ENCODE assay signal across 8 mouse cellular contexts in genomic region chr13:14065028-14065380, GRCm38 (mm10). TPM values are rescaled to one million over a fixed set of nuclear protein-coding genes. Genes with fewer than 3 reads are reported as not detected.
DNase-seq lines count a peak whose midpoint lies in the region; ATAC-seq and TF ChIP-seq lines count a peak whose summit lies in the region.

No protein-coding gene starts in this region.

- H3K4me1 ChIP-seq in heart, embryonic 11.5 days (ENCODE audit: control insufficient read depth, insufficient read depth, low read length): peaks cover 3% of the 10 kb centered on the region
- peaks cover 41% of the 10 kb centered on the region for H3K4me1 ChIP-seq in E14TG2a.4 (replicated peaks; ENCODE audit: low read depth, low read length)
- peaks cover 44% of the 10 kb centered on the region for H3K4me1 ChIP-seq in forebrain, embryonic 15.5 days
- peaks cover 13% of the 10 kb centered on the region for H3K4me1 ChIP-seq in liver, postnatal 0 days (ENCODE audit: insufficient read depth)

- H3K36me3 ChIP-seq in heart, embryonic 11.5 days (ENCODE audit: control insufficient read depth, insufficient read depth, low read length): no peaks in the 10 kb centered on the region
- peaks cover 36% of the 10 kb centered on the region for H3K36me3 ChIP-seq in E14TG2a.4 (ENCODE audit: insufficient read depth, low read length)
- peaks cover 7% of the 10 kb centered on the region; the same call in 1 of the 2 replicates for H3K36me3 ChIP-seq in forebrain, embryonic 15.5 days
- H3K36me3 ChIP-seq in liver, postnatal 0 days (replicated peaks; ENCODE audit: insufficient read depth, low read length): no peaks in the 10 kb centered on the region; the same call in 1 of the 2 replicates

- peak overlapping the region; percentile 99 for H3K9ac ChIP-seq in heart, embryonic 11.5 days (ENCODE audit: low read depth, low read length)
- peak overlapping the region; percentile 92 for H3K9ac ChIP-seq in forebrain, embryonic 15.5 days (replicated peaks)
- H3K9ac ChIP-seq in liver, postnatal 0 days (replicated peaks): peak overlapping the region; percentile 98

- intact Hi-C loops in heart, postnatal 36 days (cut with DNase I): loop anchor here (10.0 kb wide), 1 partner anchor 550 kb away; the partner anchor contains the start of genes Mrpl32 and Psma2

- H3K4me3 ChIP-seq in heart, embryonic 11.5 days (ENCODE audit: low read depth, low read length): peak overlapping the region; percentile 93
- H3K4me3 ChIP-seq in E14TG2a.4 (replicated peaks; ENCODE audit: low read length): peak overlapping the region; percentile 95
- peak overlapping the region; percentile 78 for H3K4me3 ChIP-seq in forebrain, embryonic 15.5 days
- H3K4me3 ChIP-seq in liver, postnatal 0 days (ENCODE audit: low read depth, low read length): peak overlapping the region; percentile 95

- H3K9me3 ChIP-seq in heart, embryonic 11.5 days (replicated peaks; ENCODE audit: control insufficient read depth, low read length): no peaks in the 10 kb centered on the region
- H3K9me3 ChIP-seq in E14TG2a.4 (ENCODE audit: low read length): no peaks in the 10 kb centered on the region
- no peaks in the 10 kb centered on the region for H3K9me3 ChIP-seq in forebrain, embryonic 15.5 days
- no peaks in the 10 kb centered on the region for H3K9me3 ChIP-seq in liver, postnatal 0 days (ENCODE audit: low read length)

- TF ChIP-seq CTCF in E14TG2a.4 (conservative IDR thresholded peaks at IDR 0.05; ENCODE audit: low read length): no peak
- no peak for TF ChIP-seq CTCF in liver, postnatal 0 days (IDR thresholded peaks at IDR 0.05; ENCODE audit: low read depth)

- peak overlapping the region; percentile 82 for H3K4me2 ChIP-seq in heart, embryonic 11.5 days
- H3K4me2 ChIP-seq in forebrain, embryonic 15.5 days (replicated peaks): peak overlapping the region; percentile 64
- peak overlapping the region; percentile 78 for H3K4me2 ChIP-seq in liver, postnatal 0 days (ENCODE audit: low read depth, low read length)

- TF ChIP-seq EP300 in liver, postnatal 0 days (IDR thresholded peaks at IDR 0.05; ENCODE audit: low read depth): no peak

- H3K27ac ChIP-seq in heart, embryonic 11.5 days (ENCODE audit: low read depth, low read length): no peak overlapping the region; the same call in 1 of the 2 replicates
- peak overlapping the region; percentile 97; the same call in 1 of the 2 replicates for H3K27ac ChIP-seq in forebrain, embryonic 15.5 days (replicated peaks)
- H3K27ac ChIP-seq in liver, postnatal 0 days (ENCODE audit: low read depth): peak overlapping the region; percentile 95

- no peak for DNase-seq in heart, postnatal 36 days
- no peak for DNase-seq in liver, postnatal 0 days
- no peak for DNase-seq in ovary, postnatal 36 days (ENCODE audit: low spot score)
- DNase-seq in gastrocnemius, postnatal 25 days: no peak
- no peak for DNase-seq in gastrocnemius, postnatal 10 days

- ATAC-seq in heart, embryonic 11.5 days (replicated peaks; ENCODE audit: insufficient number of reproducible peaks, low FRiP score, low TSS enrichment): no peak
- ATAC-seq in forebrain, embryonic 15.5 days (replicated peaks): no peak
- no peak for ATAC-seq in liver, postnatal 0 days

- 24% methylated on average over 9 of the region's 9 CpGs for WGBS in heart, embryonic 11.5 days (ENCODE audit: insufficient replicate concordance)
- WGBS in forebrain, embryonic 15.5 days: 14% methylated on average over 9 of the region's 9 CpGs
- 17% methylated on average over 9 of the region's 9 CpGs for WGBS in liver, postnatal 0 days (ENCODE audit: insufficient replicate concordance)

- no peaks in the 10 kb centered on the region for H3K27me3 ChIP-seq in heart, embryonic 11.5 days (ENCODE audit: control insufficient read depth, insufficient read depth, low read length)
- H3K27me3 ChIP-seq in E14TG2a.4 (ENCODE audit: insufficient read depth, low read length): no peaks in the 10 kb centered on the region
- H3K27me3 ChIP-seq in forebrain, embryonic 15.5 days: no peaks in the 10 kb centered on the region
- no peaks in the 10 kb centered on the region for H3K27me3 ChIP-seq in liver, postnatal 0 days (ENCODE audit: insufficient read depth, low read length)

RNA-seq across cellular contexts. Expression of gene Ggps1, which starts 1.7 kb away (rescaled TPM):
- 41.8 and 49.2 TPM in 2 replicates for polyA plus RNA-seq in heart, embryonic 11.5 days (2014; fragmentation: Nextera tagmentation; extraction: Ambion mirVana)
- 10 to 100 TPM; 20.4 to 26.1 TPM for total RNA-seq in heart, postnatal 36 days (2021)
- 72.7 and 76.1 TPM in 2 replicates for polyA plus RNA-seq in forebrain, embryonic 15.5 days (2015; fragmentation: Nextera tagmentation; extraction: Ambion mirVana)
- 9.0 and 10.2 TPM in 2 replicates for polyA plus RNA-seq in liver, postnatal 0 days (2015; fragmentation: Nextera tagmentation; extraction: Ambion mirVana)
- total RNA-seq in gastrocnemius, postnatal 25 days (2021): 10 to 100 TPM; 10.4 to 12.6 TPM
- 10 to 100 TPM; 20.4 to 21.7 TPM for total RNA-seq in gastrocnemius, postnatal 10 days (2021)

RNA-seq across cellular contexts. Expression of gene Arid4b, which starts 2.0 kb away (rescaled TPM):
- 42.7 and 53.2 TPM in 2 replicates for polyA plus RNA-seq in heart, embryonic 11.5 days (2014; fragmentation: Nextera tagmentation; extraction: Ambion mirVana)
- total RNA-seq in heart, postnatal 36 days (2021): 10 to 100 TPM; 22.0 to 23.5 TPM
- 102 TPM in 2 replicates for polyA plus RNA-seq in forebrain, embryonic 15.5 days (2015; fragmentation: Nextera tagmentation; extraction: Ambion mirVana)
- polyA plus RNA-seq in liver, postnatal 0 days (2015; fragmentation: Nextera tagmentation; extraction: Ambion mirVana): 17.1 and 19.6 TPM in 2 replicates
- 10 to 100 TPM; 12.0 to 12.5 TPM for total RNA-seq in gastrocnemius, postnatal 25 days (2021)
- total RNA-seq in gastrocnemius, postnatal 10 days (2021): 10 to 100 TPM; 15.5 to 22.0 TPM

RNA-seq across cellular contexts. Expression of gene Tbce, which starts 25.6 kb away (rescaled TPM):
- polyA plus RNA-seq in heart, embryonic 11.5 days (2014; fragmentation: Nextera tagmentation; extraction: Ambion mirVana): 41.7 and 42.9 TPM in 2 replicates
- total RNA-seq in heart, postnatal 36 days (2021): 10 to 100 TPM; 19.1 to 23.5 TPM
- polyA plus RNA-seq in forebrain, embryonic 15.5 days (2015; fragmentation: Nextera tagmentation; extraction: Ambion mirVana): 100 and 101 TPM in 2 replicates
- 17.1 and 22.1 TPM in 2 replicates for polyA plus RNA-seq in liver, postnatal 0 days (2015; fragmentation: Nextera tagmentation; extraction: Ambion mirVana)
- total RNA-seq in gastrocnemius, postnatal 25 days (2021): 10 to 100 TPM; 16.8 to 20.2 TPM
- 10 to 100 TPM; 23.6 to 32.4 TPM for total RNA-seq in gastrocnemius, postnatal 10 days (2021)
